Mouse (Mus musculus) right cerebral cortex, postnatal 14 days (tissue): ENCODE measurements at regions not wholly inside any gene's neighbourhood (a gene's known extent, or its start where the extent isn't known, plus 50 kb on each side); places are given as distances from the start of the nearest gene placed in this dataset.

Source experiments
- DNase-seq: peaks from one replicate; pipeline ENCODE4 v3.0.0; 2022

- no peak for DNase-seq
These were observed 282.2 kb downstream of the Maf start for GRCm38 (mm10) chr8:115425360-115425759.

GRCm38 (mm10) chr8:115423682-115424081, 283.9 kb downstream of the Maf start:
- no peak for DNase-seq

- no peak for DNase-seq
These were observed 284.5 kb downstream of the Maf start for GRCm38 (mm10) chr8:115423056-115423455.

GRCm38 (mm10) chr8:115420536-115420935, 287.1 kb downstream of the Maf start:
- DNase-seq: no peak

- DNase-seq: no peak
These were observed 287.5 kb downstream of the Maf start for GRCm38 (mm10) chr8:115420131-115420530.

GRCm38 (mm10) chr8:115418056-115418455, 289.5 kb downstream of the Maf start:
- no peak for DNase-seq

GRCm38 (mm10) chr8:115414061-115414473, 293.5 kb downstream of the Maf start:
- no peak for DNase-seq

- DNase-seq: no peak
These were observed 295.8 kb downstream of the Maf start for GRCm38 (mm10) chr8:115411756-115412155.

- DNase-seq: no peak
These were observed 296.5 kb downstream of the Maf start for GRCm38 (mm10) chr8:115411061-115411460.

- DNase-seq: no peak
These were observed 297.4 kb downstream of the Maf start for GRCm38 (mm10) chr8:115410191-115410590.

GRCm38 (mm10) chr8:115407535-115407934, 300.1 kb downstream of the Maf start:
- DNase-seq: no peak

- no peak for DNase-seq
These were observed 304.0 kb downstream of the Maf start for GRCm38 (mm10) chr8:115403601-115404000.

- no peak for DNase-seq
These were observed 305.0 kb downstream of the Maf start for GRCm38 (mm10) chr8:115402471-115403197.
